Mouse (Mus musculus): ENCODE results near the gene Slc35e3. TPM values are rescaled to one million over a fixed set of nuclear protein-coding genes. Genes with fewer than 3 reads are reported as not detected.

Slc35e3 gene
- polyA plus RNA-seq, 1 experiment from 2014 or later = 12.5 TPM

- WGBS = 87% methylated on average over 14 of the region's 14 CpGs
Measured at GRCm38 (mm10) chr10:117732962-117733592, 13.1 kb downstream of the Slc35e3 start.

GRCm38 (mm10) chr10:117732184-117732583 is 14.0 kb downstream of the Slc35e3 start:
- ATAC-seq (ENCODE audit: low FRiP score, low TSS enrichment) = no peak

More at GRCm38 (mm10) chr10:117732962-117733592, 13.1 kb downstream of the Slc35e3 start:
- ATAC-seq (ENCODE audit: low FRiP score, low TSS enrichment) = no peak
- H3K4me1 ChIP-seq (ENCODE audit: control insufficient read depth, insufficient read depth, low read length) = no peaks in the 10 kb centered on the region
- peaks cover 9% of the 10 kb centered on the region; the same call in 1 of the 2 replicates for H3K36me3 ChIP-seq (ENCODE audit: control insufficient read depth, insufficient read depth, low read length)
- no peaks in the 10 kb centered on the region for H3K27me3 ChIP-seq (ENCODE audit: control insufficient read depth, insufficient read depth, low read length)
- no peak overlapping the region for H3K4me2 ChIP-seq (replicated peaks; ENCODE audit: low read depth, low read length)
- no peaks in the 10 kb centered on the region for H3K9me3 ChIP-seq (ENCODE audit: control insufficient read depth, low read length)
- H3K27ac ChIP-seq (ENCODE audit: low read depth, low read length) = no peak overlapping the region
- H3K9ac ChIP-seq (ENCODE audit: low read depth, low read length) = no peak overlapping the region
- H3K4me3 ChIP-seq (ENCODE audit: low read length) = no peak overlapping the region

GRCm38 (mm10) chr10:117731244-117732101 is 14.7 kb downstream of the Slc35e3 start:
- WGBS = 52% methylated on average over 14 of the region's 15 CpGs
- H3K36me3 ChIP-seq (ENCODE audit: control insufficient read depth, insufficient read depth, low read length) = peaks cover 6% of the 10 kb centered on the region; the same call in 1 of the 2 replicates
- H3K4me3 ChIP-seq (ENCODE audit: low read length) = no peak overlapping the region
- H3K9ac ChIP-seq (ENCODE audit: low read depth, low read length) = no peak overlapping the region
- no peaks in the 10 kb centered on the region for H3K9me3 ChIP-seq (ENCODE audit: control insufficient read depth, low read length)
- no peak overlapping the region for H3K4me2 ChIP-seq (replicated peaks; ENCODE audit: low read depth, low read length)
- H3K4me1 ChIP-seq (ENCODE audit: control insufficient read depth, insufficient read depth, low read length) = no peaks in the 10 kb centered on the region
- no peak for ATAC-seq (ENCODE audit: low FRiP score, low TSS enrichment)
- no peak overlapping the region for H3K27ac ChIP-seq (ENCODE audit: low read depth, low read length)
- H3K27me3 ChIP-seq (ENCODE audit: control insufficient read depth, insufficient read depth, low read length) = no peaks in the 10 kb centered on the region

More at GRCm38 (mm10) chr10:117732184-117732583, 14.0 kb downstream of the Slc35e3 start:
- Histone ChIP-seq H3K9ac (ENCODE audit: low read depth, low read length) (no peak overlapping the region), H3K4me3 (ENCODE audit: low read length) (no peak overlapping the region), H3K4me2 (replicated peaks; ENCODE audit: low read depth, low read length) (no peak overlapping the region), H3K27ac (ENCODE audit: low read depth, low read length) (no peak overlapping the region), H3K36me3 (ENCODE audit: control insufficient read depth, insufficient read depth, low read length) (peaks cover 8% of the 10 kb centered on the region; the same call in 1 of the 2 replicates), H3K4me1 (ENCODE audit: control insufficient read depth, insufficient read depth, low read length) (no peaks in the 10 kb centered on the region), H3K27me3 (ENCODE audit: control insufficient read depth, insufficient read depth, low read length) (no peaks in the 10 kb centered on the region), H3K9me3 (ENCODE audit: control insufficient read depth, low read length) (no peaks in the 10 kb centered on the region)
- 91% methylated on average over 5 of the region's 5 CpGs for WGBS

GRCm38 (mm10) chr10:117730637-117731203 is 15.4 kb downstream of the Slc35e3 start:
- no peak for ATAC-seq (ENCODE audit: low FRiP score, low TSS enrichment)

GRCm38 (mm10) chr10:117730140-117730539 is 16.0 kb downstream of the Slc35e3 start:
- no peak for ATAC-seq (ENCODE audit: low FRiP score, low TSS enrichment)
- Histone ChIP-seq H3K36me3 (ENCODE audit: control insufficient read depth, insufficient read depth, low read length) (no peaks in the 10 kb centered on the region), H3K27me3 (ENCODE audit: control insufficient read depth, insufficient read depth, low read length) (no peaks in the 10 kb centered on the region), H3K4me3 (ENCODE audit: low read length) (no peak overlapping the region), H3K27ac (ENCODE audit: low read depth, low read length) (no peak overlapping the region), H3K4me2 (replicated peaks; ENCODE audit: low read depth, low read length) (no peak overlapping the region), H3K9me3 (ENCODE audit: control insufficient read depth, low read length) (no peaks in the 10 kb centered on the region), H3K4me1 (ENCODE audit: control insufficient read depth, insufficient read depth, low read length) (no peaks in the 10 kb centered on the region), H3K9ac (ENCODE audit: low read depth, low read length) (no peak overlapping the region)
- 93% methylated on average over 7 of the region's 7 CpGs for WGBS

More at GRCm38 (mm10) chr10:117730637-117731203, 15.4 kb downstream of the Slc35e3 start:
- H3K27ac ChIP-seq (ENCODE audit: low read depth, low read length) = no peak overlapping the region
- no peak overlapping the region for H3K4me3 ChIP-seq (ENCODE audit: low read length)
- H3K9me3 ChIP-seq (ENCODE audit: control insufficient read depth, low read length) = no peaks in the 10 kb centered on the region
- H3K27me3 ChIP-seq (ENCODE audit: control insufficient read depth, insufficient read depth, low read length) = no peaks in the 10 kb centered on the region
- H3K9ac ChIP-seq (ENCODE audit: low read depth, low read length) = no peak overlapping the region
- 92% methylated on average over 12 of the region's 12 CpGs for WGBS
- no peak overlapping the region for H3K4me2 ChIP-seq (replicated peaks; ENCODE audit: low read depth, low read length)
- H3K4me1 ChIP-seq (ENCODE audit: control insufficient read depth, insufficient read depth, low read length) = no peaks in the 10 kb centered on the region
- H3K36me3 ChIP-seq (ENCODE audit: control insufficient read depth, insufficient read depth, low read length) = no peaks in the 10 kb centered on the region

GRCm38 (mm10) chr10:117729139-117729814 is 16.9 kb downstream of the Slc35e3 start:
- Histone ChIP-seq H3K9ac (ENCODE audit: low read depth, low read length) (no peak overlapping the region), H3K4me3 (ENCODE audit: low read length) (no peak overlapping the region), H3K9me3 (ENCODE audit: control insufficient read depth, low read length) (no peaks in the 10 kb centered on the region), H3K27me3 (ENCODE audit: control insufficient read depth, insufficient read depth, low read length) (no peaks in the 10 kb centered on the region), H3K36me3 (ENCODE audit: control insufficient read depth, insufficient read depth, low read length) (no peaks in the 10 kb centered on the region), H3K4me2 (replicated peaks; ENCODE audit: low read depth, low read length) (no peak overlapping the region), H3K4me1 (ENCODE audit: control insufficient read depth, insufficient read depth, low read length) (no peaks in the 10 kb centered on the region), H3K27ac (ENCODE audit: low read depth, low read length) (no peak overlapping the region)
- no peak for ATAC-seq (ENCODE audit: low FRiP score, low TSS enrichment)
- WGBS = 73% methylated on average over 11 of the region's 11 CpGs

GRCm38 (mm10) chr10:117728574-117728973 is 17.6 kb downstream of the Slc35e3 start:
- no peak overlapping the region for H3K4me3 ChIP-seq (ENCODE audit: low read length)
- no peaks in the 10 kb centered on the region for H3K9me3 ChIP-seq (ENCODE audit: control insufficient read depth, low read length)
- no peaks in the 10 kb centered on the region for H3K27me3 ChIP-seq (ENCODE audit: control insufficient read depth, insufficient read depth, low read length)
- ATAC-seq (ENCODE audit: low FRiP score, low TSS enrichment) = no peak
- WGBS = 73% methylated on average over 5 of the region's 5 CpGs
- no peak overlapping the region for H3K9ac ChIP-seq (ENCODE audit: low read depth, low read length)
- no peak overlapping the region for H3K4me2 ChIP-seq (replicated peaks; ENCODE audit: low read depth, low read length)
- H3K27ac ChIP-seq (ENCODE audit: low read depth, low read length) = no peak overlapping the region
- H3K36me3 ChIP-seq (ENCODE audit: control insufficient read depth, insufficient read depth, low read length) = no peaks in the 10 kb centered on the region
- no peaks in the 10 kb centered on the region for H3K4me1 ChIP-seq (ENCODE audit: control insufficient read depth, insufficient read depth, low read length)

- H3K9me3 ChIP-seq (ENCODE audit: control insufficient read depth, low read length) = no peaks in the 10 kb centered on the region
- no peak overlapping the region for H3K9ac ChIP-seq (ENCODE audit: low read depth, low read length)
- 84% methylated on average over 9 of the region's 9 CpGs for WGBS
- no peak for ATAC-seq (ENCODE audit: low FRiP score, low TSS enrichment)
- no peaks in the 10 kb centered on the region for H3K36me3 ChIP-seq (ENCODE audit: control insufficient read depth, insufficient read depth, low read length)
- H3K4me2 ChIP-seq (replicated peaks; ENCODE audit: low read depth, low read length) = no peak overlapping the region
- no peak overlapping the region for H3K27ac ChIP-seq (ENCODE audit: low read depth, low read length)
- H3K4me1 ChIP-seq (ENCODE audit: control insufficient read depth, insufficient read depth, low read length) = no peaks in the 10 kb centered on the region
- no peaks in the 10 kb centered on the region for H3K27me3 ChIP-seq (ENCODE audit: control insufficient read depth, insufficient read depth, low read length)
- no peak overlapping the region for H3K4me3 ChIP-seq (ENCODE audit: low read length)
Measured at GRCm38 (mm10) chr10:117727518-117728110, 18.6 kb downstream of the Slc35e3 start.

Measured in kidney, embryonic 14.5 days (tissue).